Mouse (Mus musculus): ENCODE results near the gene Asmt. TPM values are rescaled to one million over a fixed set of nuclear protein-coding genes. Genes with fewer than 3 reads are reported as not detected.

The Asmt gene
- not detected in 2 replicates for polyA plus RNA-seq (2012; rRNA removed)
- polyA plus RNA-seq (2014; fragmentation: Nextera tagmentation; extraction: Ambion mirVana): not detected in 2 replicates

DNA sequence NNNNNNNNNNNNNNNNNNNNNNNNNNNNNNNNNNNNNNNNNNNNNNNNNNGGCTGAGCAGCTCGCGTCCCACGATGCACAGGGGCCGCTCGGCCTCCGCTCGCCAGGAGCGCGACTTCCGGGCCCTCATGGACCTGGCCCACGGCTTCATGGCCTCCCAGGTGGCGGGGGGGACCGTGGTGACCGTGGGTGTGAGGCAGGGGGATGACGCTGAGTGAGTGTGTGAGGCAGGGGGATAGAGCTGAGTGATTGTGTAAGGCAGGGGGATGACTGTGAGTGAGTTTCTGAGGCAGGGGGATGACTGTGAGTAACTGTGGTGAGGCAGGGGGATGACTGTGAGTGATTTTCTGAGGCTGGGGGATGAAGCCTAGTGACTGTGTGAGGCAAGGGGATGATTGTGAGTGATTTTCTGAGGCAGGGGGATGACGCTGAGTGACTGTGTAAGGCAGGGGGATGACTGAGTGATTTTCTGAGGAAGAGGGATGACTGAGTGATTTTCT, at the start of gene Asmt:
Asmt (plus strand) TSS at position 51 of the 499 bp plus-strand sequence.
- DNase-seq (ENCODE audit: low read depth in 3 of 3, low spot score in 3 of 3) (no peak), ATAC-seq (ENCODE audit: insufficient read depth) (peak; percentile 40)
- no peak within 1 kb of the TSS for H3K27ac ChIP-seq
- WGBS (ENCODE audit: insufficient replicate concordance): 91% methylated on average over 12 of the region's 16 CpGs
- H3K36me3 ChIP-seq (replicated peaks; ENCODE audit: control insufficient read depth, insufficient read depth, low read depth): no peaks in the 10 kb centered on the region; the same call in 1 of the 2 replicates
- H3K9ac ChIP-seq (replicated peaks): no peak within 1 kb of the TSS
- no peak within 1 kb of the TSS for H3K4me3 ChIP-seq (ENCODE audit: insufficient read depth in 1 of 2, low read depth in 2 of 2, low read length in 2 of 2)
- no peaks in the 10 kb centered on the region for H3K27me3 ChIP-seq (ENCODE audit: control insufficient read depth, insufficient read depth, low read length)
- TF ChIP-seq EP300 (IDR thresholded peaks at IDR 0.05; ENCODE audit: low read depth) (no peak), CTCF (IDR thresholded peaks at IDR 0.05; ENCODE audit: low read depth) (no peak)
- H3K4me2 ChIP-seq (ENCODE audit: low read depth): no peak within 1 kb of the TSS
- H3K4me1 ChIP-seq (replicated peaks; ENCODE audit: control insufficient read depth in 2 of 2, insufficient read depth in 2 of 2, low read length in 1 of 2): no peaks in the 10 kb centered on the region
- H3K9me3 ChIP-seq (ENCODE audit: control insufficient read depth, low read length): peaks cover 50% of the 10 kb centered on the region

DNA sequence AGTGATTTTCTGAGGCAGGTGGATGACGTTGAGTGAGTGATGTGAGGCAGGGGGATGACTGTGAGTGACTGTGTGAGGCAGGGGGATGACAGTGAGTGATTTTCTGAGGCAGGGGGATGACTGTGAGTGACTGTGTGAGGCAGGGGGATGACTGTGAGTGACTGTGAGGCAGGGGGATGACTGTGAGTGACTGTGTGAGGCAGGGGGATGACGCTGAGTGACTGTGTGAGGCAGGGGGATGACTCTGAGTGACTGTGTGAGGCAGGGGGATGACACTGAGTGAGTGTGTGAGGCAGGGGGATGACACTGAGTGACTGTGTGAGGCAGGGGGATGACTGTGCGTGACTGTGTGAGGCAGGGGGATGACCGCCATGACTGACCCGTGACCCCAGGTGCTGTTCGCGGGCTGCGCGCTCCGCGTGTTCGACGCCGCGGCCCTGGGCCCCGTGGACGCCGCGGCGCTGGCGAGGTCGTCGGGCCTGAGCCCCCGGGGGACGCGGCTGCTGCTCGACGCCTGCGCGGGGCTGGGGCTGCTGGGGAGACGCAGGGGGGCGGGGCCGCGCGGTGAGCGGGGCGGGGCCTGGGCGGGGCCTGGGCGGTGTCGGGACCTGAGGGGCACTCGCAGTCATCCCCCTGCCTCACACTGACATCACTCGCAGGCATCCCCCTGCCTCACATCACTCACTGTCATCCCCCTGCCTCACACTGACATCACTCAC, 948 bp downstream of the Asmt start:
- H3K9me3 ChIP-seq (ENCODE audit: control insufficient read depth, low read length): peaks cover 52% of the 10 kb centered on the region
- TF ChIP-seq CTCF (IDR thresholded peaks at IDR 0.05; ENCODE audit: low read depth): no peak
- TF ChIP-seq EP300 (IDR thresholded peaks at IDR 0.05; ENCODE audit: low read depth): no peak
- H3K4me3 ChIP-seq (ENCODE audit: insufficient read depth in 1 of 2, low read depth in 2 of 2, low read length in 2 of 2): no peak overlapping the region
- DNase-seq (ENCODE audit: low read depth in 3 of 3, low spot score in 3 of 3) (peak in 2 of 3 experiments; percentile 18 to 44), ATAC-seq (ENCODE audit: insufficient read depth) (peak; percentile 67)
- H3K27ac ChIP-seq: no peak overlapping the region
- H3K9ac ChIP-seq (replicated peaks): no peak overlapping the region
- H3K4me1 ChIP-seq (replicated peaks; ENCODE audit: control insufficient read depth in 2 of 2, insufficient read depth in 2 of 2, low read length in 1 of 2): no peaks in the 10 kb centered on the region
- H3K4me2 ChIP-seq (ENCODE audit: low read depth): no peak overlapping the region
- H3K36me3 ChIP-seq (replicated peaks; ENCODE audit: control insufficient read depth, insufficient read depth, low read depth): no peaks in the 10 kb centered on the region; the same call in 1 of the 2 replicates
- WGBS (ENCODE audit: insufficient replicate concordance): 70% methylated on average over 42 of the region's 42 CpGs
- no peaks in the 10 kb centered on the region for H3K27me3 ChIP-seq (ENCODE audit: control insufficient read depth, insufficient read depth, low read length)

DNA sequence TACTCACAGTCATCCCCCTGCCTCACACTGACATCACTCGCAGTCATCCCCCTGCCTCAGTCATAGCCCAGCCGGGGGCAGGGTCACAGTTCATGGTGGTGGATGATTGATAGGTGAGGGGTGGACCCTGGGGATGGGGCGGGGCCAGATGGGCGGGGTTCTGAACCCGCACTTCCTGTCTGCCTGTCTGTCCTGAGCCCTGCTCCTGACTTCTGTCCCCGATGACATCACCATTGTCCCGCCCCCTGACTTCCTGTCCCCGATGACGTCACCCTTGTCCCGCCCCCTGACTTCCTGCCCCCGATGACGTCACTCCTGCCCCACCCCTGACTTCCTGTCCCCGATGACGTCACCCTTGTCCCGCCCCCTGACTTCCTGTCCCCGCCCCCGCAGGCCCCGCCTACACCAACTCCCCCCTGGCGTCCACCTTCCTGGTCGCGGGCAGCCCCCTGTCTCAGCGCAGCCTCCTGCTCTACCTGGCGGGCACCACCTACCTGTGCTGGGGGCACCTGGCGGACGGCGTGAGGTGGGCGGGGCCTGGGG, 1.9 kb downstream of the Asmt start:
- Histone ChIP-seq H3K4me1 (replicated peaks; ENCODE audit: control insufficient read depth in 2 of 2, insufficient read depth in 2 of 2, low read length in 1 of 2) (no peaks in the 10 kb centered on the region), H3K4me3 (ENCODE audit: insufficient read depth in 1 of 2, low read depth in 2 of 2, low read length in 2 of 2) (peak overlapping the region in 1 of 2 experiments; percentile 6; a peak in 1 of 4 replicates), H3K27ac (no peak overlapping the region), H3K9ac (replicated peaks) (no peak overlapping the region), H3K9me3 (ENCODE audit: control insufficient read depth, low read length) (peaks cover 52% of the 10 kb centered on the region), H3K27me3 (ENCODE audit: control insufficient read depth, insufficient read depth, low read length) (no peaks in the 10 kb centered on the region), H3K36me3 (replicated peaks; ENCODE audit: control insufficient read depth, insufficient read depth, low read depth) (no peaks in the 10 kb centered on the region; the same call in 1 of the 2 replicates), H3K4me2 (ENCODE audit: low read depth) (no peak overlapping the region)
- no peak for TF ChIP-seq EP300 (IDR thresholded peaks at IDR 0.05; ENCODE audit: low read depth)
- 69% methylated on average over 27 of the region's 27 CpGs for WGBS (ENCODE audit: insufficient replicate concordance)
- ATAC-seq (ENCODE audit: insufficient read depth) (peak; percentile 36; the same call in 1 of the 2 replicates), DNase-seq (ENCODE audit: low read depth in 3 of 3, low spot score in 3 of 3) (no peak)

DNA sequence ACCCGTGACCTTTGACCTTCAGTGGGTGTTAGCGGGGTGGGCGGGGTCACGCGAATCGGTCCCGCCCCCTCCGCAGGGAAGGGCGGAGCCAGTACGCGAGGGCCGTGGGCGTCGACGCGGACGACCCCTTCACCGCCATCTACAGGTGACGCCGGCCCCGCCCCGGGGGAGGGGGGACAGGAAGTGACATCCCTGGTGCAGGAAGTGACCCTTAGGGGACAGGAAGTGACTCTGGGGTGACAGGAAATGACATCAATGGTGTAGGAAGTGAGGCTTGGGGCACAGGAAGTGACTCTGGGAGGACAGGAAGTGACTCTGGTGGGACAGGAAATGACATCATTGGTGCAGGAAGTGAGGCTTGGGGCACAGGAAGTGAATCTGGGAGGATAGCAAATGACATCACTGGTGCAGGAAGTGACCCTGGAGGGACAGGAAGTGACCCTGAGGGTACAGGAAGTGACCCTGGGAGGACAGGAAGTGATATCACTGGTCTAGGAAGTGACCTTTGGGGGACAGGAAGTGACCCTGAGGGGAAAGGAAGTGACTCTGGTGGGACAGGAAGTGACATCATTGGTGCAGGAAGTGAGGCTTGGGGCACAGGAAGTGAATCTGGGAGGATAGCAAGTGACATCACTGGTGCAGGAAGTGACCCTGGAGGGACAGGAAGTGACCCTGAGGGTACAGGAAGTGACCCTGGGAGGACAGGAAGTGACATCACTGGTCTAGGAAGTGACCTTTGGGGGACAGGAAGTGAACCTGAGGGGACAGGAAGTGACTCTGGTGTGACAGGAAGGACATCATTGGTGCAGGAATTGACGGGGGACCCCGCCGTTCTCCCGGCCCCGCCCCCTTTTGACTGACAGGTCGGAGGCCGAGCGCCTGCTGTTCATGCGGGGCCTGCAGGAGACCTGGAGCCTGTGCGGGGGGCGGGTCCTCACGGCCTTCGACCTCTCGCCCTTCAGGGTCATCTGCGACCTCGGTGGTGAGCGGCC, 2.7 kb downstream of the Asmt start:
- Histone ChIP-seq H3K36me3 (replicated peaks; ENCODE audit: control insufficient read depth, insufficient read depth, low read depth) (no peaks in the 10 kb centered on the region; the same call in 1 of the 2 replicates), H3K9me3 (ENCODE audit: control insufficient read depth, low read length) (peaks cover 52% of the 10 kb centered on the region), H3K9ac (replicated peaks) (no peak overlapping the region), H3K4me2 (ENCODE audit: low read depth) (no peak overlapping the region), H3K27ac (no peak overlapping the region), H3K4me1 (replicated peaks; ENCODE audit: control insufficient read depth in 2 of 2, insufficient read depth in 2 of 2, low read length in 1 of 2) (no peaks in the 10 kb centered on the region), H3K4me3 (ENCODE audit: insufficient read depth in 1 of 2, low read depth in 2 of 2, low read length in 2 of 2) (peak overlapping the region in 1 of 2 experiments; percentile 6; a peak in 1 of 4 replicates), H3K27me3 (ENCODE audit: control insufficient read depth, insufficient read depth, low read length) (no peaks in the 10 kb centered on the region)
- DNase-seq (ENCODE audit: low read depth in 3 of 3, low spot score in 3 of 3) (no peak), ATAC-seq (ENCODE audit: insufficient read depth) (peak; percentile 26; the same call in 1 of the 2 replicates)
- 81% methylated on average over 39 of the region's 39 CpGs for WGBS (ENCODE audit: insufficient replicate concordance)
- TF ChIP-seq CTCF (IDR thresholded peaks at IDR 0.05; ENCODE audit: low read depth) (no peak), EP300 (IDR thresholded peaks at IDR 0.05; ENCODE audit: low read depth) (no peak)

All from liver, embryonic 14.5 days (tissue).